Mouse (Mus musculus) midbrain, embryonic 10.5 days (tissue): ENCODE data around the gene Gm20388. TPM values are rescaled to one million over a fixed set of nuclear protein-coding genes. Genes with fewer than 3 reads are reported as not detected.

Source experiments
- DNase-seq: peaks from one replicate; pipeline ENCODE4 v3.0.0-alpha.2; 2017; ENCODE audit warnings: low spot score
- H3K27ac ChIP-seq: fragments of 300-500 bp; sonication (generic); replicated peaks from 2 replicates; pipeline ENCODE4 v1.5.1; 2016; ENCODE audit warnings: mild to moderate bottlenecking
- H3K27me3 ChIP-seq: fragments of 300-500 bp; sonication (generic); 2 replicates; pipeline ENCODE4 v1.6.1; 2016; ENCODE audit warnings: low read depth, mild to moderate bottlenecking; ENCODE audit not compliant: poor library complexity, severe bottlenecking
- H3K36me3 ChIP-seq: fragments of 300-500 bp; sonication (generic); 2 replicates; pipeline ENCODE4 v1.6.1; 2016; ENCODE audit warnings: mild to moderate bottlenecking, moderate library complexity
- H3K4me1 ChIP-seq: fragments of 300-500 bp; sonication (generic); 2 replicates; pipeline ENCODE4 v1.6.1; 2016
- H3K4me3 ChIP-seq: fragments of 300-500 bp; sonication (generic); 2 replicates; pipeline ENCODE4 v1.5.1; 2016; ENCODE audit warnings: mild to moderate bottlenecking, moderate library complexity
- H3K9me3 ChIP-seq: fragments of 300-500 bp; sonication (generic); replicated peaks from 2 replicates; pipeline ENCODE4 v1.6.1; 2016; ENCODE audit warnings: mild to moderate bottlenecking
- whole genome bisulfite sequencing: fragments of 180-500 bp; shearing (Covaris S2); methylation state at CpG from one replicate; pipeline ENCODE4 v1.1.7; 2016; 5-methylcytosine and 5-hydroxymethylcytosine counted together
- microRNA counts: library from miRNA; unstranded; fragments of <30 nt; microRNA quantifications from one replicate; lab custom pipeline; 2017
- microRNA-seq: library from miRNA; unstranded; fragments of <30 nt; microRNA quantifications from one replicate; pipeline ENCODE4, GENCODE M21; 2017
- polyA plus RNA-seq: library from polyadenylated mRNA; unstranded; fragments of >200 nt; fragmentation: Nextera tagmentation; extraction: Ambion mirVana; gene quantifications from 2 replicates; pipeline ENCODE4 v1.2.1, GENCODE M21; 2016

The Gm20388 gene
- polyA plus RNA-seq, 1 experiment from 2014 or later: 7.1 TPM

DNA sequence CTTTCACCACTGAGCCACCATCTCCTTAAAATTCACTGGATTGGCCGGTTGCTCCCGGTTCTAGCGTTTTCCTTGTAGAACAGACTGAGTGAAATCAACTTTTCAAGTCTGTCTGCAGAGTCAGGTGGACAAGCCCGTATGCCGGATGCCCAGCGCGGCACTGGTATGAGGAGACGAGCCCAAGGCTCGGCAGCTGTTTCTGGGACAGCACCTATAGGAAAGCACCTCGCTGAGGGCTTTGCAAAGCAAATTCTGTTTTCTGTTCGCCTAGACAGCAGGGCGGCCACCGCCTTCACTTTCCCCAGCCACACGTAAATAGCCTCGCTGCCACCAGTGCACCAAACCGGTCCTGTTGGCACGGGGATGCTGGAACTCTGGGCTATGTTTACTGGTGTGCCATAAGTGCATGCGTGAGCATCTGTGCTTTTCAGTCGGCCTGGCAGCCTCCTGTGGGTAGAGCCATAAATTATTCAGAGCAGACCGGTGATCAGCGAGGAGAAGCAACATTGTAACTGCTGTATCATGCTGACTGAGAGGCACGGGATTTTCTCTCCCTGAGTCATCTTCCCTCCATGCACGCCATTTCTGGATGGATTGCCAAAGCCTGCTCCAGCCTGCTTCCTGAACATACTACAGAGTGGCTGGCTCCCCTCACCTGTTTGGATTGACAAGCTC, 4475.7 kb downstream of the Gm20388 start:
- H3K4me1 ChIP-seq: peaks cover 6% of the 10 kb centered on the region; the same call in 1 of the 2 replicates
- no peak overlapping the region for H3K4me3 ChIP-seq
- H3K36me3 ChIP-seq: no peaks in the 10 kb centered on the region
- H3K27ac ChIP-seq: no peak overlapping the region
- DNase-seq: no peak
- no peaks in the 10 kb centered on the region for H3K9me3 ChIP-seq
- 90% methylated on average over 23 of the region's 23 CpGs for WGBS
- no peaks in the 10 kb centered on the region for H3K27me3 ChIP-seq

GRCm38 (mm10) chr8:124389495-124389894, 4478.9 kb downstream of the Gm20388 start:
- DNase-seq: no peak
- Histone ChIP-seq H3K9me3 (no peaks in the 10 kb centered on the region), H3K4me1 (0 out of 2 replicates have a peak, but pooled peaks cover 4% of the 10 kb centered on the region), H3K27ac (no peak overlapping the region), H3K27me3 (no peaks in the 10 kb centered on the region), H3K36me3 (no peaks in the 10 kb centered on the region), H3K4me3 (no peak overlapping the region)
- WGBS: 87% methylated on average over 11 of the region's 11 CpGs

DNA sequence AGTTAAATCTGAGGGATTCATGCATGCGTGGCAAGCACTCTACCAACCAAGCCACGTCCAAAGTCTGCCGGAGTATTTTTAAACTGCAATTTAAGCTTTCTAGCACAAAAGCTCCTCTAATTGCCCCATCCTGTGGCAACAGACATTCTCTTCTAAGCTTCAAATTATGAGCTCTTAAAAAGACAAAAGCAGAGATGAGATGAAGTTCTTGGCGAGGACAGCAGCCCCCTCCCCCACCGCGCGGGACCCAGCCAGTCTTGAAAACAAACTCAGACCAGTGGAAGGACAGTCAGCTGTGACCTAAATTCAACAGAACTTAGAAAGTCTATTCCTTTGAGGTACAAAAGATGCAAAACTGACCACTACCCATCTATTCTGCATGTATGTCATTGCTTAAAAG, 4480.6 kb downstream of the Gm20388 start:
- Histone ChIP-seq H3K27ac (no peak overlapping the region), H3K9me3 (no peaks in the 10 kb centered on the region), H3K36me3 (no peaks in the 10 kb centered on the region), H3K4me1 (0 out of 2 replicates have a peak, but pooled peaks cover 4% of the 10 kb centered on the region), H3K27me3 (no peaks in the 10 kb centered on the region), H3K4me3 (no peak overlapping the region)
- WGBS: 89% methylated on average over 7 of the region's 7 CpGs
- DNase-seq: no peak

DNA sequence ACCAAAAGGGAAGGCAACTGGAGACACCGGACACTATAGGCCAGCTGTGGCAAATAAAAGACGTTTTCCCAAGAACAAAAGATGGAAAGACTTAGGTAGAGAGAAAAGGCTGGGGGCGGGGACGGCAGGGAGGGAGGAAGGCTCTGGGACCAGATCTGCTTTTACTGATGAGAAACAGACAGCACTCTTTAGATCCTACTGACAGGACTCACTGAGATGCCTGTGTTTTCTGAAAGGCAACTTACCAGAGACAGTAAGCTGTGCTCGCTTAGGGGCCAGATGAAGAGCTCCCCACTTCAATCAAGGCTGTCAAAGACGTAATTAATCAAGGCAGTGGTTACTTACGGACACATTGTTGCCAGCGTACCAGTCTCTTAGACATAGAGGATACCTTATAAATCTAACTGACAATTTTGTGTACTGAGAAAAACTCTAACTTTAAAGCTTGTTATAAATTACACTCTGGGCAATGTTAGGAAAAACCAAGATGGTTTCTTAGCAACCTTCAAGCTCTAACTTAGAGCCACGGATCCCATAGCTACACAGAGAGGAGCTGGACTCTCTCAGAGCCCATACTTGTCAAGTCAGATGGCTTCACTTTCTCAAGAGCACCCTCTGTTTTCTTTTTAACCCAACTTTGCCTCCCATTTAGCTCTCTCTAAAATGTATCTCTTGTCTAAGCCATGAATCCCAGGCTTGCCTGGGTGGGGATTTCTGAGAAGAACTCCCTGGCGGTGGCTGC, 4481.8 kb downstream of the Gm20388 start:
- H3K27me3 ChIP-seq: no peaks in the 10 kb centered on the region
- H3K4me3 ChIP-seq: no peak overlapping the region
- H3K27ac ChIP-seq: no peak overlapping the region
- H3K9me3 ChIP-seq: no peaks in the 10 kb centered on the region
- H3K4me1 ChIP-seq: 0 out of 2 replicates have a peak, but pooled peaks cover 4% of the 10 kb centered on the region
- H3K36me3 ChIP-seq: no peaks in the 10 kb centered on the region
- no peak for DNase-seq
- WGBS: 69% methylated on average over 10 of the region's 10 CpGs

- 74% methylated on average over 5 of the region's 5 CpGs for WGBS
- Histone ChIP-seq H3K27me3 (no peaks in the 10 kb centered on the region), H3K27ac (no peak overlapping the region), H3K4me1 (0 out of 2 replicates have a peak, but pooled peaks cover 4% of the 10 kb centered on the region), H3K9me3 (no peaks in the 10 kb centered on the region), H3K36me3 (no peaks in the 10 kb centered on the region), H3K4me3 (no peak overlapping the region)
- no peak for DNase-seq
These were observed 4482.4 kb downstream of the Gm20388 start for GRCm38 (mm10) chr8:124393013-124393412.

DNA sequence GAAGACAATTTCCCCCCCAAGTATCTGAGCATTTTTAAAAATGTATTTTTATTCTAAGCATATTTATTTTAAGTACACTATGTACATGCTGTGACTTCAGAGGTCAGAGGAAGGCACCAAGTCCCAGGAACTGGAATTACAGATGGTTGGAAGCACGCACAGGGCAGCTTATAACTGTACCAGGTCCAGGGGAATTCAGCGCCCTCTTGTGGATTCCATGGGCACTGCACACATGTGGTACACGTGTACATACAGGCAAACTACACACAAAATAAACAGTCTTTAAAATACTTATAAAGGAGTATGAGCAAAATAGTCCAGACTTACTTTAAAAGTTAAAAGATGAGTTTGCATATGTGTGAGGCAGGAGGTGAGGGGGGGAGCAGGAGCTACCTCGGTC, 4483.3 kb downstream of the Gm20388 start:
- Histone ChIP-seq H3K4me1 (peaks cover 4% of the 10 kb centered on the region; the same call in 1 of the 2 replicates), H3K36me3 (no peaks in the 10 kb centered on the region), H3K27me3 (no peaks in the 10 kb centered on the region), H3K4me3 (no peak overlapping the region), H3K9me3 (no peaks in the 10 kb centered on the region), H3K27ac (no peak overlapping the region)
- WGBS: 79% methylated on average over 4 of the region's 4 CpGs
- no peak for DNase-seq

DNA sequence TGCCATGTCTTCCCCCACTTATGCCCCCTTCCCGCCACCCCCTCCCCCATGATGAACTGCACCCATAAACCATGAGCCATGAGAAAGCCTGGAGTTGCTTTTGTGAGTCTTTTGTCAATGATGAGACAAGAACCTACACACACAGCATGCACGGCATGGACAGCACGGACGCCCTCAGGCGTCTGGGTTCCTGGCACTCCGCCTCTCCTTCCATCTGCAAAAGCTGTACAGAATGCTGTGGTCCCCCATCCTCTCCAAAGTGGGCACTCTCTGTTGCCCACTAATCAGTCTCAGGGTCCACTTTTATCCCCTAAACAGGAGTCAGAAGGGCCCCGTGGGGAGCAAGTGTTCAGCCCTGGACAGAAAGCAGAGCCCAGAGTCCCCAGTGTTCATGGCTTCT, 4484.3 kb downstream of the Gm20388 start:
- Histone ChIP-seq H3K4me1 (peaks cover 4% of the 10 kb centered on the region; the same call in 1 of the 2 replicates), H3K4me3 (no peak overlapping the region), H3K36me3 (no peaks in the 10 kb centered on the region), H3K27me3 (no peaks in the 10 kb centered on the region), H3K27ac (no peak overlapping the region), H3K9me3 (no peaks in the 10 kb centered on the region)
- 85% methylated on average over 7 of the region's 7 CpGs for WGBS
- no peak for DNase-seq

MicroRNAs encoded within 50 kb of the gene (microRNA counts, 519-probe panel; counts per million panel counts)
- not detected for microRNA mmu-miR-1967 (lab: Ali Mortazavi, UCI)

Small RNA genes within 50 kb of the gene (microRNA-seq; reads per million reads assigned to microRNA genes)
- gene Gm22715 (not detected), gene Gm24366 (not detected), gene Gm27530 (not detected), gene Mir1967 (not detected), gene Mir6396 (not detected), gene Mir7079 (1.5 reads per million), gene Mir7080 (0.90 reads per million), gene Mir7237 (2.1 reads per million), gene Mir7687 (0.90 reads per million)

Other genes with a start within 250 kb of the Gm20388 start
- 20.5 and 32.9 TPM in 2 replicates for gene Wfdc1, start 244.5 kb upstream of the Gm20388 start, polyA plus RNA-seq
- gene Atp2c2, start 210.8 kb upstream of the Gm20388 start, polyA plus RNA-seq: 1.2 and 1.6 TPM in 2 replicates
- 15.4 and 16.4 TPM in 2 replicates for gene Tldc1, start 132.4 kb upstream of the Gm20388 start, polyA plus RNA-seq
- gene Cotl1, start 70.3 kb upstream of the Gm20388 start, polyA plus RNA-seq: 150 and 197 TPM in 2 replicates
- 12.8 and 13.0 TPM in 2 replicates for gene Klhl36, start 48.6 kb upstream of the Gm20388 start, polyA plus RNA-seq
- gene Usp10, start 481 bp upstream of the Gm20388 start, polyA plus RNA-seq: 220 and 227 TPM in 2 replicates
- gene Crispld2, start 81.6 kb downstream of the Gm20388 start, polyA plus RNA-seq: 2.9 and 4.0 TPM in 2 replicates
- 34.5 and 38.4 TPM in 2 replicates for gene Zdhhc7, start 190.6 kb downstream of the Gm20388 start, polyA plus RNA-seq
- gene 6430548M08Rik, start 203.3 kb downstream of the Gm20388 start, polyA plus RNA-seq: 5.8 and 11.0 TPM in 2 replicates